Mouse (Mus musculus) T-helper 1 cell (primary cell): ENCODE data around the gene Tmsb15a.
"Not testable (repeated sequence)": the region's sequence is repeated elsewhere in the genome, so short reads cannot be mapped to it uniquely, and the experiment has no call there.

ENCODE experiments used
- in situ Hi-C: fragments of 300-600 bp; cut with MboI, MseI; formaldehyde crosslinking; loops from one replicate; pipeline ENCODE4 v1.15.1; 2025; ENCODE audit warnings: high pct_unique_total_duplicates

Tmsb15a gene

GRCm38 (mm10) chrX:135725161-135725560 is at the start of gene Tmsb15a:
Gene Tmsb15a, minus strand, starts transcription at chrX:135725261.
- in situ Hi-C loops, result loop anchor here (5.0 kb wide), 1 partner anchor 138 kb away; no protein-coding TSS in a partner anchor

- in situ Hi-C loops, result no loop called here
Measured at GRCm38 (mm10) chrX:135768565-135768964, 43.5 kb upstream of the Tmsb15a start.

- in situ Hi-C loops, result no loop called here
Measured at GRCm38 (mm10) chrX:135768043-135768548, 43.0 kb upstream of the Tmsb15a start.

GRCm38 (mm10) chrX:135761707-135762106 is 36.6 kb upstream of the Tmsb15a start:
- in situ Hi-C loops, result no loop called here

- in situ Hi-C loops, result no loop called here
Measured at GRCm38 (mm10) chrX:135752832-135753231, 27.8 kb upstream of the Tmsb15a start.

- in situ Hi-C loops, result not testable (repeated sequence)
Measured at GRCm38 (mm10) chrX:135745376-135745775, 20.3 kb upstream of the Tmsb15a start.

GRCm38 (mm10) chrX:135743056-135743355 is 17.9 kb upstream of the Tmsb15a start:
- in situ Hi-C loops, result no loop called here

- in situ Hi-C loops, result no loop called here
Measured at GRCm38 (mm10) chrX:135742304-135743055, 17.4 kb upstream of the Tmsb15a start, which contains the start of the genes Armcx5 and Gprasp1. Gene Armcx5, plus strand, starts transcription at chrX:135742733. Gene Gprasp1, plus strand, starts transcription at chrX:135742733.

- in situ Hi-C loops, result no loop called here
Measured at GRCm38 (mm10) chrX:135738730-135739520, 13.9 kb upstream of the Tmsb15a start.

GRCm38 (mm10) chrX:135712845-135713244 is 12.2 kb downstream of the Tmsb15a start:
- in situ Hi-C loops, result no loop called here

GRCm38 (mm10) chrX:135704349-135704748 is 20.7 kb downstream of the Tmsb15a start:
- in situ Hi-C loops, result no loop called here

- in situ Hi-C loops, result no loop called here
Measured at GRCm38 (mm10) chrX:135703111-135703510, 21.9 kb downstream of the Tmsb15a start.

GRCm38 (mm10) chrX:135693633-135694032 is 31.4 kb downstream of the Tmsb15a start, which contains the start of gene Tcp11x2:
Gene Tcp11x2, minus strand, starts transcription at chrX:135693790.
- in situ Hi-C loops, result no loop called here

GRCm38 (mm10) chrX:135687802-135688201 is 37.3 kb downstream of the Tmsb15a start:
- in situ Hi-C loops, result no loop called here

- in situ Hi-C loops, result no loop called here
Measured at GRCm38 (mm10) chrX:135681858-135682257, 43.2 kb downstream of the Tmsb15a start.
